Mouse (Mus musculus): ENCODE results near the gene Igfbp5. TPM values are rescaled to one million over a fixed set of nuclear protein-coding genes. Genes with fewer than 3 reads are reported as not detected.

The Igfbp5 gene
- polyA plus RNA-seq (2015; fragmentation: Nextera tagmentation; extraction: Ambion mirVana) = 52.4 and 64.7 TPM in 2 replicates

DNA sequence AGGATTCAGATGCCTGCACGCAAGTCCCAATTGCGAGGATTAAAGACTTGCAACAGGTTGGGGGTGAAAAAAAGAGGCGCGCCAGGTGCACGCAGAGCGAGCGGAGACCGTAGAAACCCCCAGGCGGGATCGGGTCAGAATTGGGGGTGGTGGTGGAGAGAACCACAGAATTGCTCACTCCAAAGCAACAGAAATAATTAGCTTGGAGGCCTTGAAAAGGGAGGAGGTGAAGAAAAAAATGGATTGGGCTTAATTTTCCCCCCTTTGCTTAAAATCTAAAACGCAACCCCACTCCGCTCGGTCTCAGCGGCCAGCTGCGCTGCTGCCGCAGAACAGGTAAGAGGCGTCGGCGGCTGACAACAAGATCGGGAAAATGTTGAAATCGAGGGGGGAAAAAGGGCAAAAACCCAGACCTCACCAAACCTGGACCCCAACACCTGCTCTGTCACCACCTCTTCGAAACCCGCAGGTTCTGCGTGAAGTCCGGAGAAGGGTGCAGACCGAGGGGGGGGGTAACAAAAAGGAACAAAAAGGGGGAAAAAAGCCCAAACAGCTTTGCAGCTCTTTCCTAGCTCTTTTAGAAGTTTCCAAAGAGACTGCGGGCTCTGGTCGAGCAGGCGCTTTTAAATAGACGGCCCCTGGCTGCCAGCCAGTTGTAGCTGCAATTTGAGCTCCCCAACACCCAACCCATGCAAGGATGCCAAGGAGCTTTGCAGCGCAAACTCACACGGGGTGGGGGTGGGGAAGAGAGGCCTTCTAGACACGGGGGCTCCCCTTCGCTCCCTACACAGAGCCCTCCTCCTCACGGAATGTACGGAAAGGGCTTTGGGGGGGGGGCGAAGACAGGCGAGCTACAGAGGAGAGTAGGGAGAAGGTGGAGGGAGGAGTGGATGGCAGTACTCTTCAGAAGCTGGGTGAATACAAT, at the start of gene Igfbp5:
Gene Igfbp5 (minus strand): TSS at position 598 of the 925 bp plus-strand sequence.

GRCm38 (mm10) chr1:72823751-72824706, 50.7 kb downstream of the Igfbp5 start, which contains the start of gene Igfbp2:
Igfbp2 (plus strand) TSS chr1:72824503.

Other genes starting within 250 kb of the Igfbp5 start
- gene Ankar, start 174.3 kb downstream of the Igfbp5 start, polyA plus RNA-seq (2015; fragmentation: Nextera tagmentation; extraction: Ambion mirVana) = not detected in 2 replicates
- gene Rpl37a, start 163.6 kb downstream of the Igfbp5 start, polyA plus RNA-seq (2015; fragmentation: Nextera tagmentation; extraction: Ambion mirVana) = 1,031 and 1,265 TPM in 2 replicates
- gene Igfbp2, start 50.4 kb downstream of the Igfbp5 start, polyA plus RNA-seq (2015; fragmentation: Nextera tagmentation; extraction: Ambion mirVana) = 374 and 416 TPM in 2 replicates
- gene Tnp1, start 141.0 kb upstream of the Igfbp5 start, polyA plus RNA-seq (2015; fragmentation: Nextera tagmentation; extraction: Ambion mirVana) = not detected in 2 replicates